Mouse (Mus musculus): ENCODE results near the gene Lhpp. TPM values are rescaled to one million over a fixed set of nuclear protein-coding genes. Genes with fewer than 3 reads are reported as not detected.

Lhpp gene
- total RNA-seq, 2 experiments from 2014 or later: 12.3 to 18.9 TPM

DNA sequence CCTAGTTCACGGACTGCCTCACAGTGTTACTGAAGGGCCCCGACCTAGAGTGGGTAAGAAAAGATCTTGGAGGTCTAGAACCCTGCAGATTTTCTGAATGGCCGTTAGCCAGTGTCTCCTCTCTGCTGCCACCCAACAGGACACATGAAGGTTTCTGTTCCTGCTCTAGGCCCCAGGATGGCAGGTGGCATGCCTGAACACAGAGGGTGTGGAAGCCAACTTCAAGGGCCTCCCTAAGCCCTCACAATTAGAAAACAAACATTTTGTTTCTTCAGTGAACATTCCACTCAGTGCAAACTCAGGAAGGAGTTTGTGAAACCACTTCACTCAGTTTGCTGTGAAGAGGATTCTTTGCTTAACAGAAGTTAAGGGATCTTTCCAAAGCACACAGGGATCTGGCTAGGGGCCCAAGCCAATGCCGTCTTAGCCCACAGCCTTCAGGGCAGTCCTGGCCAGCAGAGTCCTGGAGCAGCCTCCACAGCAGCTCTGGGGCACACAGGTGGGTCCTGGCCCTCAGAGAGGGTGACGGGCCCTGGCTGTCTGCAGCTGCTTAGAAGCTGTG is 114.1 kb downstream of the Lhpp start:
- ATAC-seq (replicated peaks; ENCODE audit: low FRiP score, low TSS enrichment, poor library complexity, severe bottlenecking): no peak

DNA sequence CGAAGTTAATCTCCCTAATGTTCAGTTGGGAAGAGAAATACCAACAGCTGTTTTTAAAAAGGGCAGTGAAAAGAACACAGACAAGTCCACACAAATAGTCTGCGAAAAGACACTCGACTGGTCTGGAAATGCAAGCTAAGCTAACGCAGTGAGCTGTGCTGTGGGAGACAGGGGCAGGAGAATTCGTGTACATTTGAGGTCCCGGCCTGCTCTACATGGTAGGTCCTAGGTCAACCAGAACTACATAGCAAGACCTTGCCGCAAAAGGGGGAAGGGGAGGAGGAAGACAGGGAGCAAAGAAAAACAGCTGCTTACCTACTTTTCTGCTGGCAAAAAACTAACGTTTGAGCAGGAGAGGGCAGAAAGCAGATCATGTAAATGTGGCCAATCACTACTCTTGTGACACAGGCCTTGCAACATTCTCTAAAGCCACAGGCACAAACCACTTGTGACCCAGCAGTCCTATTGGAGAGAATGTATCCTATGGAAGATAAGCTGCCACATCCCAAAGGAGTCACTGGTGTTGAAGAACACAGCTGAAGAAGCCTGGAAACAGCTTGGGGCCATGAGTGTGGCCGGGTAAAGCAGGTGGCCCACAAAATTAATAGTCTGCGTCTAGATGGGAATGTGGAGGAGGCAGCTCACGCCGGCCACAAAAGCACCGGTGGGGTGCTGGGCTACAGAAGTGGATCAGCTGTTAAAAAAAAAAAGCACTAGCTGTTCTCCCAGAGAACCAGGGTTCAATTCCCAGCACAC is 115.8 kb downstream of the Lhpp start:
- no peak for ATAC-seq (replicated peaks; ENCODE audit: low FRiP score, low TSS enrichment, poor library complexity, severe bottlenecking)

DNA sequence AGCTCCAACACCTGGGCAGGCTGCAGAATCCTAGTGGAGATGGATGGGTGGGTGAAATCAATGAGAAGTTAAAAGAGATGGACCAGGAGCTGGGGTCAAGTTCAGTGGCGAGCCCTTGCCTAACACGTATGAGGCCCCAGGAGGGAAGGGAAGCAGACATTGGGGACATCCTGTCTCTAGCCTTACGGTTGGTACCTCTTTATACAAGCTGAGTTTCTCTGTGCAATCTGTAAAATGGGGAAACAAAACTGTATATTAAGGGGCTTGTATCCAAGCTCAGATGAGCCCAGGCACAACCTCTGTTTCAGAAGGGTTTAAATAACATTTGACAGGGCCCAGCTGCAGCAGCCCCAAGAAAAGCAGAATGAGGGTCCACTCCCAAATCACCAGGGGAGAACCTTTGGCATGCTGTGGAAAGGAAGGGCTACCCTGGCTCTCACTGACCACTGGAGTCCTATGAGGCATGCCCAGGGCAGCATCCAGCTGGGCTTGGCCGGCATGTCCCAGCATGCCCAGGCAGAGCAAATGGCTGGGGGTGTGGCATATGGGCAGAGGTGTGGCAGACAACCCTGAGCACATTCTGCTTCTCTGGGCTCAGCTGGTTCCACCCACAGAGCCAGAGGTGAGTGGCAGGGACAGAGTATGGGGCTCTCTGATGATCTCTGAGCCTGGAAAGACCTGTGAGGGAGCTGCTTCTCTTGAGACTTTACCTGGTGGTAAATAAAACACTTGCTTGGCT is 118.8 kb downstream of the Lhpp start:
- peak; percentile 72 for ATAC-seq (replicated peaks; ENCODE audit: low FRiP score, low TSS enrichment, poor library complexity, severe bottlenecking)

DNA sequence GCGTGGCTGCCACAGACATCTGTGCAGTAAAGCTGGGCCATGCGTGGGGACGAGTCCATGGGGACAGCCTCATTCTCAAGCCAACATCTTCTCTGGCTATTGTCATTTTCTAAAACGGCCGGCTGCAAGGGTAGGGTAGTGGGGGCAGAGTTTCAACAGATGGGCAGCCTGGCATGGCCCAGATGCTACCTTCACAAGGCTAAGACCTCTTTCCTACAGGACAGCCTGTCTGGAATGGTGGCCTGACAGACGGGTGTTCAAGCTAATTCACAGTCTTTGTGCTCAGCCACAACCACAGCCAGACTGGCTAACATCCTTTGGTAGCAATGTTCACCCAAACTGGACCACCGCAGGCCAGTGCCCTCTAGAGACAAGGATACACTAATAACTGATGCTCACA is 120.1 kb downstream of the Lhpp start:
- ATAC-seq (replicated peaks; ENCODE audit: low FRiP score, low TSS enrichment, poor library complexity, severe bottlenecking): no peak

DNA sequence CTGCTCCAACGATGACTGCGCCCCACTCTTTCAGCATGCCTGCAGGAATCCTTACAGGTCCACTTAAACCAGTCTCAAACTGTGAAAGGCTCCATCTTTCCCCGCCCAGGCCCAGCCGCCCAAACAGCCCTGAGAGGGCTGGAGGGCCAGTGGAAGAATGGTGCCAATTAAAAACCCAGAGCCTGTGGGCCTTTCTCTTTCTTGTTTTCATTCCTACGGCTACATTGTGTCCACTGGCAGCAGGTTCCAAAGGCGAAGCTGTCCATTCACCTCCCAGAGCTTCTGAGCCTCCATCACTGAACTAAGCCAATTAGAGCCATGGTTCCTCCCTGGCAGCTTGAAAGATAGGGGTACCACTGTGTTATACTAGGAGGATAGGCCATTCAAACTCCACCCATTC is 121.1 kb downstream of the Lhpp start:
- no peak for ATAC-seq (replicated peaks; ENCODE audit: low FRiP score, low TSS enrichment, poor library complexity, severe bottlenecking)

DNA sequence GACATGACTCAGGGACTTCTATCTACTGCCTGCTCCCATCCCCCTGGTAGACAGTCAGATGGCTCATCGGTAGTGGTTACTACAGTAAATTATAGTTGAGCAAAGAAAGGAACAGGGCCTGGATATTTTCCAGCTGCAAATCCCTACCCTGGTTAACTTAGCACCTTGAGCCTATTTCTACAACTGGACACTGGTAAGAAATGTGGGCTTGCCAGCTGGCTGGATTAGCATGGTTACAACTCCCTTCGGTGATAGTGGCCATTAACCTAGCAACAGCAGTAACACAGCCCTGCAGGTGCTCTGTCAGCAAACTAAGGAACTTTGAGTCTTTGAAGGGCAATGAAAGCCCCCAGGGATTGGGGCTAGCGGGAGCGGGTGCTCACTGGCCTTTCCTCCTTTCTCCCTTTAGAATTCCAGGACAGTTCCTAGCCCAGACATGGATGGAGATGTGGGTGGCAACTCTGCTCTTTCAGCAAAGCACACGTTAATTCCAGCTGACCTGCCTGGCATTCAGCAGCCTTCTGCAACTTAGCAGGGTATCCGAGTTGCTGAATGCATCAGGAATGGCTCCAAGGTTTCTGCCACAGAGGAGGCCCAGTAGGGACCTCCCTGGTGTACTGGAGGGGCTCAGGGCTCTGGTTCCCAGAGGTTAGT is 121.8 kb downstream of the Lhpp start:
- no peak for ATAC-seq (replicated peaks; ENCODE audit: low FRiP score, low TSS enrichment, poor library complexity, severe bottlenecking)

DNA sequence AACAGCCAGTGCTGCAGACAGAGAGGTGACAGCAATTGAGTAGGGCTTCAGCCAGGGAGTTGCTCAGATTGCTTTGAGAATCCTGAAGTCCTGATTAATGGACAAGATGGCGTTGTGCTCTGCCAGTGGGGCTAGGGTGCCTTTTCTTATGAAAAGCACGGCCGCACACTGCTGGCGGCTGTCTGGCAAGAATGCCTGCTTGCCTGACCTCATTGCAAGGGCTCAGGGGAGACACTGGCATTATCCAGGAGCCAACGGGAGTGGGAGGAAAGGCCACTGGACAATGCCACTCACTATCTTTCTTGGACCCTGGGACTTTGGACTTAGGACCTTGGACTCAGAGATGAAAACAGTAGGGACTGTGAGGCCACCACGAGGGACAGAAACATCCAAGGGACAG is 123.1 kb downstream of the Lhpp start:
- no peak for ATAC-seq (replicated peaks; ENCODE audit: low FRiP score, low TSS enrichment, poor library complexity, severe bottlenecking)

DNA sequence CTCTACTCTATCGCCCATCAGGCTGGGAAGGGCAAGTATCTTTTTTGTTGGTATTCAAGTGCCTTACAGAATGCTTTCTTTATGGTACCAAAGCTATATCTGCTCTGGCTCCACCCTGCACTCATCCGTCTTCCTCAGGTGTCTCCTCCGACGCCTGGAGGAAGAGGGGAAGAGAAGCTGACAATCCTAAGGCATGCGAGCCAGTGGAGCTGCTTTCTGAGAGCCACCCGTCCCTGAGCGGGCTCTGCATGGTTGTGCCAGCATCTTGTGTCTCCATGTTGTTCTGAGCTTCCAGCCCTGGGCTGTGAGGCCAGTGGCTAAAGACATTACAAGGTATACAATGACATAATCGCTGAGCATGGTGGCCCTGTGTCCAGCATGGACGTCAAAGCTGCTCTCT is 123.8 kb downstream of the Lhpp start:
- no peak for ATAC-seq (replicated peaks; ENCODE audit: low FRiP score, low TSS enrichment, poor library complexity, severe bottlenecking)

DNA sequence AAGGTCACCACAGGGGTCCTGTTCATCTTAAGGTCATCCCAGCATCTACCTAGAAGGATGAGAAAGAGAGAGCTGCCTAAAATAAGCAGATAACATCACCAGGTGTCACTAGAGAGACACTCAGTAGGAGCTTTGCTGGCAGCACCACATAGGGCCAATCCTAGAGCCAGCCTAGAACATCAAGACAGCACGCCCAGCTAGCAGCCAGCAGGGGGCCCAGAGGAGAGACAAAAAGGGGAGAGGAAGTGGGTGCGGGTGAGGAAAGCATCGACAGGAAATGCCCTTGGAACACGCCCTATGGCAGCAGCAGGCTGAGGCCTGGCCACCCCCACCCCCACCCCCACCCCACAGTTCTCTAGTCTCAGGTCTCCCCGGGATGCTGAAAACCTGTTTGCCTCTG is 124.7 kb downstream of the Lhpp start:
- ATAC-seq (replicated peaks; ENCODE audit: low FRiP score, low TSS enrichment, poor library complexity, severe bottlenecking): peak; percentile 72

DNA sequence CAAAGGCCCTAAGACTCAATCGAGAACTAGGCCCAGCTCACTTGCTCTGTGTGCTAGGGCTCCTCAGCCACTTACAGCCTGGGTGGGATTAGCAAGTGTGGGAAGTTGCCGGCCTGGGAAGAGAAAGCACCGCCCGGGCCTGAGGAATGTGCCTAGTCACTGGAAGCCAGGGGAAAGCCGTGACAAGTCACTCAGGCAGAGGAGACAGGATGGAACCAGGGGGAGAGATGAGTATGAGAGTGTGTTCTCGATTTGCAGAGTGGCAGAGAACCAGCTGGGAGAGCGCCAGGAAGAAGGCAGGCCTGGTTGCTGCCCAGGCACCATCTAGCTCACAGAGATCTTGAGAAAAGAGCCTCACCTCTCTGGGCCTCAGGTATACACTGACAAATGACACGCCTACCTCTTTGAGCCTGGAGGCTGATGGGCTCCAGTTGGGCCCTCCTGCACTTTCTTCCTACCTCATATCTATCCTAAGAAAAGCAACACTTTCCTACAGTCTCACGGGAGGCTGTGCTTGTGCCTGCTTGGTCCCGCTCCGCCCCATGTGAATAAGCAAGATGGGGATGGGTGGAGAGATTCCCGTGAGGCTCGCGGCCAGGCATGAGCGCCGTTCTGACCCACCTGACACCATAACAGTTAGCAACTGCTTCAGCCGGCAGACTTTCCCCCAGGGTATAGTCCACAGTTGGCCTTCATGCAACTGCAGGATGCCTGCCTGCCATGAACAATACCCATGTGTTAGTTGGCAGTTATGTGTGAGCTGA is 125.8 kb downstream of the Lhpp start:
- ATAC-seq (replicated peaks; ENCODE audit: low FRiP score, low TSS enrichment, poor library complexity, severe bottlenecking): no peak

DNA sequence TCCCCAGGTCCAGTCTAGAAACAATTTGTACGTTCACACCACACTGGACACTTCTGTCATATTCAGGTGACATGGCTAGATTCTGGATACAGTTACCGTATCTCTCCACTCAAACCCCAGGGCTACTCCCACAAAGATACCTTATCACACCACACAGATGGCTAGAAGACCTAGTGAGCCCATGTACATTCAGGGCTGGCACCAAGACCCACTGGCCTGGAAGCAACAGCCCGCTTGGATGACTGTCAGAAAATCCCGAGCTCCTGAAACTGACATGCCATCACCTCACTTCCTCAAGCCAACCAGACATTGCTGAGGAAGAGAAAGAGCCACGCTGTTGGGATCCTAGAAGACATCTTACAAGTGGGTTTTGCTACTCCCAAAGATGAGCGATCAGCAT is 128.4 kb downstream of the Lhpp start:
- peak; percentile 63 for ATAC-seq (replicated peaks; ENCODE audit: low FRiP score, low TSS enrichment, poor library complexity, severe bottlenecking)

DNA sequence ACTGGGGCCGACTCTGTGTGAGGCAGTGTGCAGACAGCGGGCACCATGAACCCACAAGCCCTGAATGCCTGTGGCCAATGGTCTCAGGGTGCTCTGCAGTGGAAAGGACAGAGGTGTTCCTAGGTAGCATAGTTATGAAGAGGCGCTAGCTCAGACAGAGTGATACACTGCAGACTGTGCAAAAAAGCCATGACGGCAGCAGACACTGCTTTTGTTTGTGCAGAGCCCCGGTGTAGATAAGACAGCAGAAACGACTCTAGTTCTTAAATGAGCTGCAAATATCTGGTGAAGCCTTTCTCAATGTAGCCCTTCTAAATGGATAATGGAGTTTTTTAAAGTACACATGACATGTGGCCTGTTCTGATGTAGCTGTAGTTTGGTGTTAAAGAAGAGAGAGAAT is 129.4 kb downstream of the Lhpp start:
- ATAC-seq (replicated peaks; ENCODE audit: low FRiP score, low TSS enrichment, poor library complexity, severe bottlenecking): peak; percentile 36

DNA sequence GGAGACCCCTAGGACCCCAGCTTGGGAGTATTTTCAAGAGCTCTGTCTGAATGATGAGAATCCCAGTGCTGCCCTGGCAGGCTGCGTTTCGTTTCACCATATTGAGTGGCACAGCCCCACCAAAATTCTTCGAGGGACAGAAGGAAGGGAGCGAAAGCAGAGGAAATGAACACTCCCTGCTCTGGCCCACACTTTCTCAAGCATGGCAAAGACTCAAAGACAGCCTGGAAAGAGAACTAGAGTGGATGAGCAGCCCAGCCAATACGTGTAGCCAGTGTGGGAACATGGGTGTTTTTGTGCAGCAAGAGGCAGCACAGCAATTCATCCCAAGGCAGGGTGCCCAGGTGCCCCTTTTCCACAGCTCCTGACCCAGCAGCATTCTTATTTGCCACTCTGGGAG is 132.5 kb downstream of the Lhpp start:
- ATAC-seq (replicated peaks; ENCODE audit: low FRiP score, low TSS enrichment, poor library complexity, severe bottlenecking): no peak

DNA sequence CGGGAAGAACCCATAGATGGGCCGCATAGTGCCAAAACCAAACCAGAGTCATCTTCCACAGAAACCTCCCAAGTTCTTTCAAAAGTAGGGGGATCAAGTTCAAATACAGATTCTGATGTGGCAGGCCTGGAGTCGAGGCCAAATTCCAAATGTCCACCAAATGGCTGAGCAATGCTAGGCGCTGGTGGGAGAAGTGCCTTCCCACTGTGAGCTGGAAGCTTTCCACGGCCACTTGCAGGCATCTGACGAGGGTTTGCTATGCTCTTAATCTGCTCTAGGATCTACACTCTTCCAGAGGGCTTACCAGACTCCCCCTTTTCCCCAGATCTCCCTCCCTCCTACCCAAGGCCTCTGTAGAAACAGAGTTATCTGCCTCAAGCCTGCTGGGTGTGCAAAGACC is 136.7 kb downstream of the Lhpp start:
- ATAC-seq (replicated peaks; ENCODE audit: low FRiP score, low TSS enrichment, poor library complexity, severe bottlenecking): peak; percentile 40; the same call in 1 of the 2 replicates

DNA sequence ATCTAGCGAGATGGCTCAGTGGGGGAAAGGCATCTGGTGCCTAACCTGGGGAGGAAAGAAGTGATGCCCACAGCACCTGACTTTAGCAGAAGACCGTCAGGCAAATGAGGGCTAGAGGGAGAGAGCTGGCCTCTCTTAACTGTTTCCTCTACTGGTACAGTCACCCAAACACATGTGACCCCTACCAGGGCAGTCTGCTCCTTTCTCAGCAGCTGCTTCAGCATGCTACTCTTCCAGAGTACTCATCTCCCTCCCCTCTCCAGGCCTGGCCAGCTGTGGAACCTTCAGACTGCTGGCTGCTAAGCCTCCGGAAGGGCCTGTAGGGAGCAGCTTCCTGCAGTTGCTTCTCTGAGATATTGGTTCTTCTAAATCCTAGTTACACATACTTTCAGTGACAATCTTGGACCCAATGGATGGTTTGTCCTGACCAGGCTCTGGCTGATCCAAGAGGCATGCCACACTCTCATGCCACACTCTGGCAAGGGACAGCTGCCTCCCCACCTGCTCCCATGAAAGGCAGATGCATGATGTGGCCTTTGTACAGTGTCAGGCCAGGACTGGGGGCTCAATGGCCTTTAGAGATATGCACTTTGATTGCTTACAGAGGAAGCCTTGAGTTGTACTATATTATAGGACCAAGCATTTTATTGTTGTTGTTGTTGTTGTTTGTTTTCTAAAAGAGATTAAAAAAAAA is 137.8 kb downstream of the Lhpp start:
- 0 out of 2 replicates have a peak, but pooled peaks have one; percentile 2 for ATAC-seq (replicated peaks; ENCODE audit: low FRiP score, low TSS enrichment, poor library complexity, severe bottlenecking)

DNA sequence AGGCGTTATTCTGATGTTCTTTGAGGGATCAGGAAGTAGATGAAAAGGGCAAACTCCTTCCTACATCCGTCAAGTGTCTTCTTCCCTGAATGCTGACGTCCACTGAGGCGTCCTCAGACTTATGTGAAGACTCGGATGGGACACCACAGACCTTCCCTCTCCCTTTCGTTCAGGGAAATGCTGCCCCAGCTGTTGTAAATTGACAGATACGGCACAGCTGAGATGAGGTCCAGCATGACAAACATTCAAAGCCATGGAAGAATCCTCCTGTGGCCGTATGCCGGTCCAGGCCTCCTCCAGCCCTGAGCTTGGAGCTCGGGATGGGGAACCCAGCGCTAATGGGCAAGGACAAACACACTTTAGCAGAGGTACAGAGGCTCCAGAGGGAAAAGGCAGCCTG is 139.1 kb downstream of the Lhpp start:
- no peak for ATAC-seq (replicated peaks; ENCODE audit: low FRiP score, low TSS enrichment, poor library complexity, severe bottlenecking)

DNA sequence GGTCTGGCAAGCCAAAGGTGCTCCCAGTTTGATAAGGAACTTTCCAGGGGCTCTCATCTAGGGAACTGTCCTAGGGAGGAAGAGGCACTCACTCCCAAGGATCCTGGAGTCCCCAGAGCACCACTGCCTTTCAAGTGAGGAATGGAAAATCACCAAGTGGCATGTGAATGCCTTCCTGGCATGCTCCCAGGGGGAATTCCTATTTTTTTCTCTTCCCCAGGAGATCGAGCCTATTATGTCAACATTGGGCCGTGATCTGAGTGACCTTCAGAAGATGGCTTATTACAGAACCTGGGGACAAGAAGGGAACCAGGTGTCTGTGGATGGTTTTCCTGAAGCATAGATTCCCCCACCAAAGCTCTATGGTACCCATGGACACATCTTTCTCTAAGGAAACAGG is 141.3 kb downstream of the Lhpp start:
- ATAC-seq (replicated peaks; ENCODE audit: low FRiP score, low TSS enrichment, poor library complexity, severe bottlenecking): no peak

DNA sequence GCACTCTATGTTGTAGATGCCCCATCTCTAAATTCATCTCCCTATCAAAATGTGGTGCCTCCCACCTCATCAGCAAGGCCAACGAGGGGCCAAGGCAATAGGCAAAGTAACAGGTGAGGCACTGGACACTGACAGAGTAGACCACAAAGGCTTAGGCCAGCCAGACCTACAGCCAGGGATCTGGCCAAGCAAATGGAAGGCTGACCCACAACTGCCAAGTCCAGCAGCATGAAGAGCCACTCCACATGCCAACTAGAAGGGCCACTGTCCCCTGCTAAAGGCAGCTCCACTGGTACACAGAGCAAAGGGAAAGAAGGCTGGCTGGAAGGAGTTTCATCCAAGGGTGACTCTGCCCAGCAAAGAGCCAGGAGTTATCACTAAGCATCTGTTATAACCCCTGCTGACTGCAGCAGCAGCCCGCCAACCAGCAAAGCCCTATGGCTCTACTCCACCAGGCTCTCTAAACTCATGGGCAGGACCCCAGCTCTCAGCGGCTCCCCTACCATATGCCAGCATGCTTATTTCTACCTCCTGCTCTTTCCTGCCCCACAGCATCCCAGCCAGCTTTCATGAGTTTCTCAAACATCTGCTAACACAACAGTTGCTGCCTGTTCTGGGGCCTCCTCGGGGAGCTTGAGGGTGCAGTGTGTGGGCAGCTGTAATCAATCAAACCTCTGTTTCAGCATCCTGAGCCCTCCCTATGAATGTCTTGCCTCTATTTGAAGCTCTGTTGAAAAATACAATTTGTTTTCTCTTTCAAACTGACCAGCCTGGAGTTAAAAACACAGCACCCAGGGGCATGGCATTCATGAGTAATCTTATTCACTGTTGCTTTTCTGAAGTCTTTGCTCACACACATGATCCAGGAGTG is 143.3 kb downstream of the Lhpp start:
- ATAC-seq (replicated peaks; ENCODE audit: low FRiP score, low TSS enrichment, poor library complexity, severe bottlenecking): peak; percentile 60

Data from megakaryocyte-erythroid progenitor cell, adult 5-6 weeks (primary cell).